Mouse (Mus musculus): ENCODE results near the gene Higd1c. TPM values are rescaled to one million over a fixed set of nuclear protein-coding genes. Genes with fewer than 3 reads are reported as not detected.
"Not testable (repeated sequence)": the region's sequence is repeated elsewhere in the genome, so short reads cannot be mapped to it uniquely, and the experiment has no call there.

Gene Higd1c
- polyA plus RNA-seq, 1 experiment from 2014 or later: not detected

GRCm38 (mm10) chr15:100352711-100353250 lies 11.6 kb upstream of the Higd1c start, which contains the start of the genes Methig1 and Mettl7a2:
Gene Methig1, plus strand, starts transcription at chr15:100353149.
Gene Mettl7a2, plus strand, starts transcription at chr15:100353200.
- DNase-seq (no peak), ATAC-seq (no peak)
- Histone ChIP-seq H3K9ac (replicated peaks) (no peak within 1 kb of the TSS), H3K4me2 (ENCODE audit: low read depth, low read length) (no peak within 1 kb of the TSS), H3K4me3 (ENCODE audit: low read depth, low read length) (no peak within 1 kb of the TSS), H3K36me3 (replicated peaks; ENCODE audit: insufficient read depth, low read length) (no peaks in the 10 kb centered on the region), H3K4me1 (ENCODE audit: insufficient read depth) (peaks cover 4% of the 10 kb centered on the region; the same call in 1 of the 2 replicates), H3K27ac (ENCODE audit: low read depth) (no peak within 1 kb of the TSS), H3K27me3 (ENCODE audit: insufficient read depth, low read length) (no peaks in the 10 kb centered on the region), H3K9me3 (ENCODE audit: low read length) (no peaks in the 10 kb centered on the region)
- no peak for TF ChIP-seq CTCF (IDR thresholded peaks at IDR 0.05; ENCODE audit: low read depth)
- TF ChIP-seq EP300 (IDR thresholded peaks at IDR 0.05; ENCODE audit: low read depth): no peak
- 79% methylated on average over 10 of the region's 10 CpGs for whole genome bisulfite sequencing (ENCODE audit: insufficient replicate concordance)

GRCm38 (mm10) chr15:100353399-100353798 lies 10.9 kb upstream of the Higd1c start:
- WGBS (ENCODE audit: insufficient replicate concordance): 89% methylated on average over 10 of the region's 22 CpGs
- not testable (repeated sequence) for H3K27me3 ChIP-seq (ENCODE audit: insufficient read depth, low read length); H3K9me3 ChIP-seq (ENCODE audit: low read length); DNase-seq; H3K4me2 ChIP-seq (ENCODE audit: low read depth, low read length); H3K4me1 ChIP-seq (ENCODE audit: insufficient read depth); H3K36me3 ChIP-seq (replicated peaks; ENCODE audit: insufficient read depth, low read length); H3K27ac ChIP-seq (ENCODE audit: low read depth); H3K4me3 ChIP-seq (ENCODE audit: low read depth, low read length); ATAC-seq; H3K9ac ChIP-seq (replicated peaks)

- TF ChIP-seq EP300 (IDR thresholded peaks at IDR 0.05; ENCODE audit: low read depth): no peak
- TF ChIP-seq CTCF (IDR thresholded peaks at IDR 0.05; ENCODE audit: low read depth): no peak
- H3K9ac ChIP-seq (replicated peaks): no peak overlapping the region
- H3K27me3 ChIP-seq (ENCODE audit: insufficient read depth, low read length): no peaks in the 10 kb centered on the region
- DNase-seq (no peak), ATAC-seq (no peak)
- WGBS (ENCODE audit: insufficient replicate concordance): 63% methylated on average over 5 of the region's 5 CpGs
- no peak overlapping the region for H3K4me3 ChIP-seq (ENCODE audit: low read depth, low read length)
- H3K27ac ChIP-seq (ENCODE audit: low read depth): no peak overlapping the region
- peaks cover 4% of the 10 kb centered on the region; the same call in 1 of the 2 replicates for H3K4me1 ChIP-seq (ENCODE audit: insufficient read depth)
- H3K4me2 ChIP-seq (ENCODE audit: low read depth, low read length): no peak overlapping the region
- no peaks in the 10 kb centered on the region for H3K36me3 ChIP-seq (replicated peaks; ENCODE audit: insufficient read depth, low read length)
- H3K9me3 ChIP-seq (ENCODE audit: low read length): no peaks in the 10 kb centered on the region
Observed at GRCm38 (mm10) chr15:100355876-100356275, 8.5 kb upstream of the Higd1c start.

- not testable (repeated sequence) for H3K27ac ChIP-seq (ENCODE audit: low read depth); H3K27me3 ChIP-seq (ENCODE audit: insufficient read depth, low read length); H3K4me2 ChIP-seq (ENCODE audit: low read depth, low read length); H3K9ac ChIP-seq (replicated peaks); H3K4me3 ChIP-seq (ENCODE audit: low read depth, low read length); H3K36me3 ChIP-seq (replicated peaks; ENCODE audit: insufficient read depth, low read length); ATAC-seq; H3K9me3 ChIP-seq (ENCODE audit: low read length); H3K4me1 ChIP-seq (ENCODE audit: insufficient read depth); DNase-seq
- 76% methylated on average over 9 of the region's 9 CpGs for WGBS (ENCODE audit: insufficient replicate concordance)
Observed at GRCm38 (mm10) chr15:100365967-100366366, 1.6 kb downstream of the Higd1c start.

- TF ChIP-seq EP300 (IDR thresholded peaks at IDR 0.05; ENCODE audit: low read depth) (no peak), CTCF (IDR thresholded peaks at IDR 0.05; ENCODE audit: low read depth) (no peak)
- no peak overlapping the region for H3K4me3 ChIP-seq (ENCODE audit: low read depth, low read length)
Observed at GRCm38 (mm10) chr15:100367119-100367518, 2.8 kb downstream of the Higd1c start.

GRCm38 (mm10) chr15:100375066-100375465 lies 10.7 kb downstream of the Higd1c start:
- H3K27ac ChIP-seq (ENCODE audit: low read depth): no peak overlapping the region
- 34% methylated on average over 5 of the region's 5 CpGs for WGBS (ENCODE audit: insufficient replicate concordance)

More at GRCm38 (mm10) chr15:100367119-100367518, 2.8 kb downstream of the Higd1c start:
- H3K4me2 ChIP-seq (ENCODE audit: low read depth, low read length): no peak overlapping the region
- no peak overlapping the region for H3K9ac ChIP-seq (replicated peaks)
- peaks cover 5% of the 10 kb centered on the region; the same call in 1 of the 2 replicates for H3K9me3 ChIP-seq (ENCODE audit: low read length)
- ATAC-seq (no peak), DNase-seq (no peak)
- no peaks in the 10 kb centered on the region for H3K36me3 ChIP-seq (replicated peaks; ENCODE audit: insufficient read depth, low read length)
- 76% methylated on average over 7 of the region's 7 CpGs for WGBS (ENCODE audit: insufficient replicate concordance)
- H3K27ac ChIP-seq (ENCODE audit: low read depth): no peak overlapping the region
- no peaks in the 10 kb centered on the region for H3K27me3 ChIP-seq (ENCODE audit: insufficient read depth, low read length)
- H3K4me1 ChIP-seq (ENCODE audit: insufficient read depth): no peaks in the 10 kb centered on the region

More at GRCm38 (mm10) chr15:100375066-100375465, 10.7 kb downstream of the Higd1c start:
- ATAC-seq: no peak
- TF ChIP-seq EP300 (IDR thresholded peaks at IDR 0.05; ENCODE audit: low read depth) (no peak), CTCF (IDR thresholded peaks at IDR 0.05; ENCODE audit: low read depth) (peak; percentile 70)
- peak; percentile 64 for DNase-seq
- H3K4me3 ChIP-seq (ENCODE audit: low read depth, low read length): no peak overlapping the region
- H3K9ac ChIP-seq (replicated peaks): no peak overlapping the region
- H3K27me3 ChIP-seq (ENCODE audit: insufficient read depth, low read length): no peaks in the 10 kb centered on the region
- no peaks in the 10 kb centered on the region for H3K4me1 ChIP-seq (ENCODE audit: insufficient read depth)
- H3K36me3 ChIP-seq (replicated peaks; ENCODE audit: insufficient read depth, low read length): no peaks in the 10 kb centered on the region
- H3K4me2 ChIP-seq (ENCODE audit: low read depth, low read length): no peak overlapping the region
- H3K9me3 ChIP-seq (ENCODE audit: low read length): no peaks in the 10 kb centered on the region

All from liver, postnatal 0 days (tissue).